Mouse (Mus musculus): ENCODE results near the gene Gpr62. TPM values are rescaled to one million over a fixed set of nuclear protein-coding genes. Genes with fewer than 3 reads are reported as not detected.

Gpr62 gene
- total RNA-seq, 2 experiments from 2014 or later, result not detected

DNA sequence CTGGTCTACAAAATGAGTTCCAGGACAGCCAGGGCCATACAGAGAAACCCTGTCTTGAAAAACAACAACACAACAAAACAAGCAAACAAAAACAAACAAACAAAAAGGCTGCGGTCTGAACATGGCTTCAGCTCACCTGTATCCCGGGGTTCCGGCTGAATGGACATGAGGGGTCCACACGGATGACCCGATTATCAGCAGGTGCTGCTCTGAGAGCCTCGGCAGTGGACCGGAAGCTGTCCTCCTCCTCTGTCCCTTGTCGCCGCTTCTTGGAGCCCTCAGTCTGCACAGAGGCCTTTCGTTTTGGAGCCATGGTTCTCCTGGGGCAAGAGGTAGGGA is 9.9 kb upstream of the Gpr62 start, which contains the start of gene Rrp9:
Gene Rrp9, plus strand, starts transcription at position 301 of the 339 bp plus-strand sequence.
- no peak for ATAC-seq (replicated peaks; ENCODE audit: low FRiP score, poor library complexity, severe bottlenecking)

DNA sequence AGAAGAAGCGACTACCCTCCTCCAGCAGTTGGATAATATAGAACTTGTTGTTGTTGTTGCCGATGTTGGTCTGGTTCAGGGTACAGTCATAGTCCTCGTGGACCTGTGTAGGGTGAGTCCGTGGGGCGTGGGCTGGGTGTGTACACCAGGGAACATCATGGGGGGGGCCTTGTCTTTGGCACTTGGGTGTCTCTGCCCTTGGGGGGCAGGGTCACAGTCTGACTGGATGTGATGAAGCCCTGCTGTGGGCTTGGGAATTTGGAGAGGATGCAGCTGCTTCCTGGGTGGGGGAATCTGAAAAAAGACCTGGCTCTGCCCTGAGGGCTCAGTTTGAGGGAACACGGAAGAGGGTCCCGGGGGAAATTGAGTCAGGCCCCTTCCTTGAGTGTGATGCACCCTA is 9.3 kb upstream of the Gpr62 start:
- ATAC-seq (replicated peaks; ENCODE audit: low FRiP score, poor library complexity, severe bottlenecking), result no peak

DNA sequence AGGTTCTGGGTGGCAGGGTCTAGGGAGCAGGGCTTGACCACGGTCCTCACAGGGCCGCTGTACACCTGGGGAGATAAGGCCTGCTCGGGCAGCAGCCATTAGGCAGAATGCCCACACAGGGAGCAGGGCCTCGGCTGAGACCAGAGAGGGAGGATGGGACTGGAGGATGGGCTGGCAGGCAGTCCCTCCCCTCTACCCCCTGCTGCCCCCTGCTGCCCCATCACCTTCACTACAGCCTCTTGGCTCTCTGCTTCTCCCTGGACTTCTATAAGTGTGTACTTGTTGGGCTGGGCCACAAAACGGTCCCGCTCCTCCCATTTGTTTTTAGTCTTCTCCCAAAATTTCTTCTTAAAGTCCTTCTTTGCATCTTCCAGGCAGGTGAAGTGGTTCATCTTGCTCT is 8.7 kb upstream of the Gpr62 start:
- no peak for ATAC-seq (replicated peaks; ENCODE audit: low FRiP score, poor library complexity, severe bottlenecking)

DNA sequence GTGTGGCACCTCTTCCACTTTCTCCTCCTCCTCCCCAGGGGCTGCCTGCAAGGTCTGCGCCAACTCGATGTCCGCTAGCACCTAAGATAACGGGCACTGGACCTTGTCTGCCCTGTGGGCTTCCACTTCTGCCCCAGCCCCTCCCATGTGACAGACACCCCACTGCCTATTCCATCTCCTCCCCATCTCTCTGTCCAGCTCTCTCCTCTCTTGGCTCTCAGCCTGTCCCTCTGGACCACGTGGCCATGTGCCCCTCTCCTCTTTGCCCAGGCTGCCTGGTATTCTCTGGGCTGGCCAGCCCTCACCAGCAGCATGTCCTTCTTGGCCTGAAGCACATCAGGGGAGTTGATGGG is 8.0 kb upstream of the Gpr62 start:
- ATAC-seq (replicated peaks; ENCODE audit: low FRiP score, poor library complexity, severe bottlenecking), result no peak

DNA sequence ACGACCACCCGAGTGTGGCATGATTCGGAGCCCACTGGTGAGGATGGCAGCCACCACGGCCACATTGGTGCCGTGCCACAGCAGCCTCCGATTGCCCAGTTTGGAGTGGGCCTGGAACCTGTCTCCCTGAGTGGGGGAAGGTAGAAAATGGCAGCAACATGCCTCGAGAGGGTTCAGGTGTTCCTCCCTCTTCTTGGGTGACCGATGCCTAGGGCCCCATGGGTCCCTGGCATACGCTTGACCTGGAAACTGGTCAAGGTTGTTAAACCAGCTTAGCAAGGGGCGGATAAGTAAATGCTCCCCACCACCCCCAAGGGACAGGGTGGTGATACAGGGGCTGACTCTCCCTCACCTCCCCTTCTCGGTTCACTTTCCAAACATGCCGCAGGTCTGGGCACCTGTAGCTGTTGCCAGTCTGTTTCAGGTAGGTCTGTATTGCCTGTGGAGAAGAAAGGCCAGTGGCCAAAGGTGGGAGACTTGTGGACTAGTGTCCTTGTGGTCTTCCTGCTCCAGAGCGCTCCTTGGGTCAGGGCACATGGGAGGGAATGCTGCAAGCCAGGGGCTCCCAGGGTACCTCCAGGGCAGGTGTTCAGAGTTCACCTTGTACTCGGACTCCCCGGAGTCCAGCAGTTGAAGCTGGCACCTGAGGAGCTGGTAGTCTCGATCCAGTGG is 7.5 kb upstream of the Gpr62 start:
- no peak for ATAC-seq (replicated peaks; ENCODE audit: low FRiP score, poor library complexity, severe bottlenecking)

DNA sequence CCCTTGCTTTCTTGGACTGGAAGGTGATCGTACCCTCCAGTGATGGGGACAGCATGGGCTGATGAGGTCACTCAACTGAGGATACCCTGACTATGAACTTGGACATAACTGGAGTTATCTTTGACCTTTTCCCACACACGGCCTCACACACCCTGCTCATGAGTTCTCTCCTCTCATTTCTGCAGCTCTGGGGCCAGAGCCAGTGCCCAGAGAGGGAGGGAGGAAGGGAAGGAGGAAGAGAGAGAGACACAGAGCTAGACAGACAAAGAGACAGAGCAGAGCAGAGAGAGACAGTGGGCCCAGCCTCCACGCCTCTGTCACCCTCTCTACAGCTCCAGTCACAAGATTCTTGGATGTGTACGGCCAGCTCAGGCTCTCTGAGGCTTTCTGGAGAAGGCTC is 6.6 kb upstream of the Gpr62 start:
- ATAC-seq (replicated peaks; ENCODE audit: low FRiP score, poor library complexity, severe bottlenecking), result no peak

DNA sequence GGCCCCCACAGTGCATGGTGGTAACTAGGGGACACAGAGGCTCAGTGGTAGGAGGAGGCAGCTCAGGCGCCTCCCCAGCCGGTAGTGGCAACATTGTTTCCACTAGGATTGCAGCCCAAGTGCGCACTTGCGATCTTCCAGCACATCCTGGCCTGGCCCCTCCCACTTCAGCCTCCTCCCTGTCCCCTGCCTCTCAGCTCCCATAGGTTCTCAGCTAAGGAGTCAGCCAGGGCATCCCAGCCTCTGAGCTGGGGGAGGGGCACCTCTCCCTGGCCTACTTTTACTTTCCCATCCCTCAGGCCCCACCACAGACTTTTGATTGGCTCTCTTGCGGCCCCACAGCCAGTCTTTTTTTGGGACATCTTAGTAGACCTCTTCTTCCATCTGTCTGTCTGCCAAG is 6.2 kb upstream of the Gpr62 start:
- no peak for ATAC-seq (replicated peaks; ENCODE audit: low FRiP score, poor library complexity, severe bottlenecking)

DNA sequence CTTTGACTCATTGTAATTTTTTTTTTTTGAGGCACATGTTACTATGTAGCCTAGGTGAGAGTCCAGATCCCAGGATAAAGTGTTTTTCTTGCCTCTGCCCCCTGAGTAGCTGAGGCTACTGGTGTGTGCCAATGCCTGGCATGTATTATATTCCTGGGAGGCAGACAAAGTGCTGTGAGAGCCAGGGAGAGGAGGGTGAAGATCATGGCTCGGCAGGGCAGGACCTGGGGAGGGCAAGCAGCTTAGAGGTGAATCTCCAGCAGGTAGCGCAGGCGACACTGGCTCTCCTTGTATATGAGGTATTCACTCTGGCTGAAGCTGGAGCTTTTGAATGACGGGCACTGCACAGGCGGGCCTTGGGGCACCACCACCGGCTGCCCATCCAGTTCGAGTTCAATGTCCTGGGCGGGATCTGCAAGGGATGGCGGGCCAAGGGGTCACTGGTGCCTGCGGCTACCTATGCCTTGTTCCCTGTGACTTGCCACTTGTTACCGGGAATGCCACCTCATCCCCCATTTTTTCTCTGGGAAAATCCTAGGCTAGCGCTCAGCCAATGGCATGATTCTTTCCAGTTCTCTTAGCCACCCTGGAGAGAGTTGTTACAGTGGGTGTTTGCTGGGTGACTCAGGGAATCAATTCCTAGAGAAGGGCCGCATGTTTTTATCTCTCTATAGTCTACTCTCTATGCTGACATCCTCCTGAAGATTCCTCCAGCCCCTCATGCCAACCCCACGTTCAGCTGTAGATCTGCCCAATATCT is 5.4 kb upstream of the Gpr62 start:
- ATAC-seq (replicated peaks; ENCODE audit: low FRiP score, poor library complexity, severe bottlenecking), result no peak

DNA sequence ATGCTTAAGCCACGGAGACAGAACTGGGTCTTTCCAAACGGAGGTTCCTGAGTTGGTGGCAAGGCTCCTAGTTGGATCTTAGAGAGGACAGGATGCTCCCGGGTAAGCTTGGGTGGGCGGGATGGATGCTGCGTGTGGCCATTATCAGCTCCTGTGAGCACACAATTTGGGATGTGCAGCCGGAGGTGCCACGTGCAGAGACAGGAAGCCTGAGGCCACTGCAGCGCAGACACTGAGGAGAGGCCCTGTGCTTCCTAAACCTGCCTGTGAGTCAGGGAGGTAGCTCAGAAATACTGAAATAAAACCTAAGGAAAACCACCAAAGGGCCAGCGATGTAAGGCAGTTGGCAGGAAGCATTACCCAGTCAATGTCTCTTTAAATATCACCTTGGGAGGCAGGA is 4.0 kb upstream of the Gpr62 start:
- no peak for ATAC-seq (replicated peaks; ENCODE audit: low FRiP score, poor library complexity, severe bottlenecking)

DNA sequence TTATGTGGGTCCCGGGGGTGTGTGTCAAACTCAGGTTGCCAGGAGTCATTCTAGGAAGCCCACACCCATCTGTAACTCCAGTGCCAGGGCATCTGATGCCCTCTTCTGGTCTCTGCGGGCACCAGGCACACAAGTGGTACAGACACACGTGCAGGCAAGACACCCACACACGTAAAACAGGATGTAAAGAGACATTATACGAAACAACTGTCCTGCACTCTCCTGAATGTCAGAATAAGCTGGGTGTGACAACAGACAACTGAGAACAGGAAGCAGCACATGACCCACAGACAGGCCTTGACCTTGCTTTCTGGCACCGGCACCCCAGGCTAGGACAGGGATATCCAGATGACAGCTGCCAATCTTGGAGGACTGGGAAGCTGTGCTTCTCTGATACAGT is 3.6 kb upstream of the Gpr62 start:
- no peak for ATAC-seq (replicated peaks; ENCODE audit: low FRiP score, poor library complexity, severe bottlenecking)

DNA sequence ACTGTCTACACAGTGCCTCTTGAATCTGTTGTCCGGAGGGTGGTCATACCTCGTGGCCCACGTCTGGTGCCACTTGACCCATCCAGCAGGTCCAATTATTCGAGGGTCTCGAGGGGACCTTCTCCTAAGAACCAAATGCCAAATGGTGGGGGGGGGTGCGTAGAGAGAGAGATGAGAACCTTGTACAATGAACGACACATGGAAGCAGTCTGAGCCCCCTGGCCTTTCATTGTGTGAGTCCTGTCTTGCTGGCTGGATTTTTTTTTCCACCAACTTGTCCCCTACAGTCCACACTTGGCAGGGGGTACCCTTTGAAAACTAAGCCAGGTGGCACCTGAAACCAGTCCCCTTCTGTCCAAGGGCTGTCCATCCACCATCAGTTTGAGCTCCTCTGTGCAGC is 2.0 kb upstream of the Gpr62 start:
- ATAC-seq (replicated peaks; ENCODE audit: low FRiP score, poor library complexity, severe bottlenecking), result no peak

DNA sequence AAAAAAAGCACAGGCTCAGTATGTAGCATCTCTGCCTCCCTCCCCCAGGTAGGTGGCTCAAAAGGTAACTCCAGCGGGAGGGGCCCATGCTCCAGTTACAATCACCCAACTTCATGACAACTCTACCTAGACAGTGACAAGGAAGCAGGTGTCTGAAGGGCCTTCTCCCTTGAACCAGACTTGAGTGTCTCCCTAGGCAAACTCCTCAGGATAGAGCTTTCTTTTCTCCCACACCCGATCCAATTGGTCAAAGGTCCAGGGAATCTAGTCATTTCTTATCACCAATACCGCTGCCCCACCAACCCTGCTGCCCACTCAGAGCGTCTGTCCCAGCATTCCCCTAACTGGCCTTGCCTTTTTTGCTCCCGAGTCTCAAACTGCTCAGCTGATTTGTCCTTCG is 983 bp upstream of the Gpr62 start:
- no peak for ATAC-seq (replicated peaks; ENCODE audit: low FRiP score, poor library complexity, severe bottlenecking)

DNA sequence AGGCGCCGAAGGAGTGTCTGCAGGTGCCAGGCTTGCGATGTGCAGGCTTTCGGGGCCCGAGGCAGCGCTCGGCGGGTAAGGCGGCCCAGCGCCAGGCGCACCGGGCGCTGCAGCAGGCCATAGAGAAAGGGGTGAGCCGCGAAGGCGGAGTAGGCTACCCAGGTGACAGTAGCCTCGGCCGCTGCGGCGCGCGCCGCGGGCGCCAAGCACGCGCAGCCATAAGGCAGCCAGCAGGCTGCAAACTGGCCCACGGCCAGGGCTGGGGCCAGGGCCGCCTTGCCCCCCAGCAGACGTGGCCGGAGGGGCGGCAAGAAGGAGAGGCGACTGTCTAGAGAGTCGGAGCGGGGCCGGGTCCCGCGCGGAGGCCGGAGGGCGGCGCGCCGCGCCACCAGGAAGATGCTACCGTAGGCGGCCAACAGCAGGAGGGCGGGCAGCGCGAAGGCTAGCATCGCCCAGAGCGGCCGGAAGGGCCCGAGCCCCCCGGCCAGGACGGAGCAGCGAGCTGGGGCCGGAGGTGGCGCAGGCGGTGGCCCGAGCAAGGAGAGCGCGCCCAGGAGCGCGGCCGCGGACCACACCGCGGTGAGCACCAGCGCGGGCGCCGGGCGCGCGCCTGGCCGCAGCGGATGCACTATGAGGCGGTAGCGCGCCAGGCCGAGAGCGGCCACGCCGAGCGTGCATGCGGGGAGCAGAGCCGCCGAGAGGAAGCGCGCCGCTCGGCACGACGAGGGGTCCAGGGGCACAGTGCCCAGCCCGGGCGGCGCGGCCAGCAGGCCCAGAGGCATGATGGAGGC is 792 bp downstream of the Gpr62 start:
- no peak for ATAC-seq (replicated peaks; ENCODE audit: low FRiP score, poor library complexity, severe bottlenecking)

DNA sequence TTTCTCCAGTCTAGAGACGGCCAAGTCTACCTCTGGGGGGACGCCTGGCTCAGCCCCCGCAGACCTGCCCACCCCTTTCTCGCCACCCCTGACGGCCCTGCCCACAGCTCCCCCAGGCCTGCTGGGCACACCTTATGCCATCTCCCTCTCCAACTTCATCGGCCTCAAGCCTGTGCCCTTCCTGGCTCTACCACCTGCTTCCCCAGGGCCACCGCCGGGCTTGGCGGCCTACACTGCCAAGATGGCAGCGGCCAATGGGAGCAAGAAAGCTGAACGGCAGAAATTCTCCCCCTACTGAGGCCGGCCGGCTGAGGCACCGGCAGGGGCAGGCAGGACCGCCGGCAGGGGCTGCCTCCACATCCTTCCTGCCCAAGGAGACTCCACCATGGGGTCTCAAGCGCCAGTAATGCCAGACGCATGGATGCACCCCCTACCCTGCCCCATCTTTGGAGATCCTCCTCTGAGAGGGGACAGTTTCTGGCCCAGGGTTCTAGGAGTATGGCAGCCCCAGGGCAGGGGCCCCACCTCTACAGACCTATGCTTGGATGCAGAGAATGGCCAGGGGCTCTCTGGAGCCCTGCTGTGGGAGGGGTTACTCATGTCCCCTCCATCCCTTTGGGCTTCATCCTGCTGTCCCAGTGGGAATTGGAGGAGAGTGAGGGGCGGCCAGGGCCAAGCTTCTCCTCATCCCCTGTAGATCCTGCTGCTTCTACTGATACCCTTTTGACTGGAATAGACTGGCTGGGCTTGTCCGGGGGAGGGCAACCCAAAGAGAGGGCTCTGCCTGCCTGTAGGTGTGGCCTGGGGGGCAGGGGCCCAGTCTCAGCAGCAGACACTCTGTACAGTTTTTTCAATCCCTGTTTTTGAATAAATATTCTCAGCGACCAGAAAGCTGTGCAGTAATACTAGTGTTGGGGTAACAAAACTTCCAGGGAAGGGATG is 2.3 kb downstream of the Gpr62 start:
- no peak for ATAC-seq (replicated peaks; ENCODE audit: low FRiP score, poor library complexity, severe bottlenecking)

DNA sequence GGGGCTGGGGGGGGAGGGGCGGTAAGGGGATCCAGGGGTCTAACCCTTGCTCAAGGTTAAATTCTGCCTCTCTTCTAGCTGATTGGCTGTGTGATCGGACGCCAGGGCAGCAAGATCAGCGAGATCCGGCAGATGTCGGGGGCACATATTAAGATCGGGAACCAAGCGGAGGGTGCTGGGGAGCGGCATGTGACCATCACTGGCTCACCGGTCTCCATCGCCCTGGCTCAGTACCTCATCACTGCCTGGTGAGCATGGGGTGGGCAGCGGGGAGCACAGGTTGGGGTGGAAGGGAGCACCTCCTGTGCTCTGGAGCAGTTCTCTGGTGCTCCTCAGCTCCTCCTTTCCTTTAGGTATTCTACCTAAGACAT is 3.3 kb downstream of the Gpr62 start:
- ATAC-seq (replicated peaks; ENCODE audit: low FRiP score, poor library complexity, severe bottlenecking), result no peak

DNA sequence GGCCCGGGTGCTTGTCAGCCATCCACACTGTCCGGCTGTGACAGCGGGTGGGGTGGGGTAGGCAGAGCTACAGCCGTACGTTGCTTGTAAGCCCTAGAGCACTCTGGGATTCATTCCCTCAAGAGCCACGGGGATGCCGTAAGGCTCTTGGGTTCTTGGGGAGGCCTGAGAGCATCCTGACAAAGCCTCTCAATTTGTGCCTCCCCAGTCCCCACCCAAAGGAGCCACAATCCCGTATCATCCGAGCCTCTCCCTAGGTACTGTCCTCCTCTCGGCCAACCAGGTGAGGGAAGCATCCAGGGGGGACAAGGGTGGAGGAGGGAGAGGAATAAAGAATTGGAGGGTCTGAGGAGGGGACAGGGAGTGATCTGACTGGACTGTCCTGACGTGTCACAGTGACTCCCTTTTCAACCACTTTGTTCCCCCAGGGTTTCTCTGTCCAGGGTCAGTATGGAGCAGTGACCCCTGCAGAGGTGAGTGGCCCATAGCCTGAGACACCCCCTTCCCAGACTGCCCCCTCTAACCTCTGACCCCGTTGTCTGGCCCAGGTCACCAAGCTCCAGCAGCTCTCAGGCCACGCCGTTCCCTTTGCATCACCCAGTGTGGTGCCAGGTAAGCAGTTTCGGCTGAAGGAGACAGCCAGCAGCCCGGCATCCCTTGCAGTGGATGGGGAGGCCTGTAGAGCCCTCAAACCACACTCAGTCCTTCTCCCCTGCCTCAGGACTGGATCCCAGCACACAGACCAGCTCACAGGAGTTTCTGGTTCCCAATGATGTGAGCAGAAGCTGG is 3.9 kb downstream of the Gpr62 start:
- ATAC-seq (replicated peaks; ENCODE audit: low FRiP score, poor library complexity, severe bottlenecking), result no peak

DNA sequence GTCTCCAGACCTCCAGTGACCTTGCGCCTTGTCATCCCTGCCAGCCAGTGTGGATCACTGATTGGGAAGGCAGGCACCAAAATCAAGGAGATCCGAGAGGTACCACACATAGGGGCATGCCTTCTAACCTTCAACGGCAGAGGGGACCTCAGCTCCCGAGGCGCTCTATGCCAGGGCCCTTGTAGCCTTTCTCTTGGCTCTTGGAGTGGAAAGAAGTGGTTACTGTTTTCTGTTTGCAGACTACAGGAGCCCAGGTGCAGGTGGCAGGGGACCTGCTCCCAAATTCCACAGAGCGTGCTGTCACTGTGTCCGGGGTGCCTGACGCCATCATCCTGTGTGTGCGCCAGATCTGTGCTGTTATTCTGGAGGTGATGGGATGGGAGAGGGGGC is 4.7 kb downstream of the Gpr62 start:
- no peak for ATAC-seq (replicated peaks; ENCODE audit: low FRiP score, poor library complexity, severe bottlenecking)

DNA sequence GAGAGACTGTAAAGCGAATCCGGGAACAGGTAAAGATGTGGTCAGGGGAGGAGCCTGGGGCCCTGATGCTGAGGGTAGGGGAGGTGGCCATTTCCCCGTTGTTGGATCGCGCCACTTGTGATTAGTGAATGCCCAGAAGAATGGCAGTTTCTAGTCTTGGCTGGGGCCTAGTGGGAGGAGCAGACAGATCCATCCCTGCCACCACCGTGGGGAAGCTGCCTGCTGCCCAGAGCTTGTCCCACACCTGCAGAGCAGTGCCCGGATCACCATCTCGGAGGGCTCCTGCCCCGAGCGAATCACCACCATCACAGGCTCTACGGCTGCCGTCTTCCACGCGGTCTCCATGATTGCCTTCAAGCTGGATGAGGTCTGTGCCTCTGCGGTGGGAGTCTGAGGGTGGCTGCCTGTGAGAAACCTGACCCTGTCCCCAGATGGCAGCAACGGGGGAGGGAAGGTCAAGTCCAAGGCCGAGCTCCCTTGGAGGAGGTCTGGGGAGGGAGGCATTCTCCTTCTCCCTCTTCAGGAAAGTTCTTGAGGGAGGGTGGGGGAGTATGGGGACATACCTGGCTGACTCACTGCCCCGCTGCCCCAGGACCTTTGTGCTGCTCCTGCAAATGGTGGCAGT is 5.2 kb downstream of the Gpr62 start:
- no peak for ATAC-seq (replicated peaks; ENCODE audit: low FRiP score, poor library complexity, severe bottlenecking)

DNA sequence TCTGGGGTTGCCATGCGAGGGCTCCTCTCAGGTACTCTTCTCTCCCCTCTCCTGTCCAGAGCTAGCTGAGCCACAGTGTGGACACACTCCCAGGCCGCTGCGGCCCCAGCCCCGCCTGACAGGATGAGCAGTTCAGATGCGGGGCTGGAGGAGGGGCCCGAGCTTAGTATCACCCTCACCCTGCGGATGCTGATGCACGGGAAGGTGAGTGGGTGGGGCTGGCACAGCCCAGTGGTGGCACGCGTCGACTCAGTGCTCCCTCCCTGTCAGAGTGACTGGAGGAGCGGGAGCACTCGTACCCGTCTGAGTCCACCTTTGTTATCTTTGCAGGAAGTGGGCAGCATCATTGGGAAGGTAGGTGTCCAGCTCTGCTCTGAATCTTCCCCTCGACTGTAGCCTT is 5.8 kb downstream of the Gpr62 start:
- no peak for ATAC-seq (replicated peaks; ENCODE audit: low FRiP score, poor library complexity, severe bottlenecking)
